Mouse (Mus musculus) embryonic facial prominence, embryonic 11.5 days (tissue): Measurements from ENCODE around the gene Zfp995. TPM values are rescaled to one million over a fixed set of nuclear protein-coding genes. Genes with fewer than 3 reads are reported as not detected.
"Not testable (repeated sequence)": the region's sequence is repeated elsewhere in the genome, so short reads cannot be mapped to it uniquely, and the experiment has no call there.

Source experiments
- ATAC-seq: fragments of 200-750 bp; cut with Nextera tagmentation; replicated peaks from 2 replicates; pipeline ENCODE4 v1.8.0; 2017; ENCODE audit warnings: low read depth; ENCODE audit not compliant: insufficient number of reproducible peaks, low FRiP score, low TSS enrichment
- DNase-seq: peaks from one replicate; pipeline ENCODE4 v3.0.0-alpha.2; 2015; ENCODE audit warnings: low spot score
- H3K27ac ChIP-seq: fragments of 300-500 bp; sonication (generic); replicated peaks from 2 replicates; pipeline ENCODE4 v1.5.1; 2014; ENCODE audit warnings: mild to moderate bottlenecking, low read depth, low read length, control low read depth
- H3K27me3 ChIP-seq: fragments of 300-500 bp; sonication (generic); 2 replicates; pipeline ENCODE4 v1.6.1; 2014; ENCODE audit warnings: mild to moderate bottlenecking, low read length, moderate library complexity, mixed read lengths; ENCODE audit not compliant: control insufficient read depth, insufficient read depth
- H3K36me3 ChIP-seq: fragments of 300-500 bp; sonication (generic); replicated peaks from 2 replicates; pipeline ENCODE4 v1.6.1; 2014; ENCODE audit warnings: low read depth, mild to moderate bottlenecking, low read length, moderate library complexity, mixed read lengths; ENCODE audit not compliant: control insufficient read depth, insufficient read depth
- H3K4me1 ChIP-seq: fragments of 300-500 bp; sonication (generic); 2 replicates; pipeline ENCODE4 v1.6.1; 2014; ENCODE audit warnings: low read length, mixed read lengths; ENCODE audit not compliant: control insufficient read depth, insufficient read depth
- H3K4me2 ChIP-seq: fragments of 300-500 bp; sonication (generic); 2 replicates; pipeline ENCODE4 v1.6.1; 2014; ENCODE audit warnings: low read depth, mild to moderate bottlenecking, control low read depth, low read length, moderate library complexity
- H3K4me3 ChIP-seq: fragments of 300-500 bp; sonication (generic); 2 replicates; pipeline ENCODE4 v1.5.1; 2014; ENCODE audit warnings: low read depth, low read length, control low read depth
- H3K9ac ChIP-seq: fragments of 300-500 bp; sonication (generic); replicated peaks from 2 replicates; pipeline ENCODE4 v1.6.1; 2014; ENCODE audit warnings: mild to moderate bottlenecking, control low read depth, low read length
- H3K9me3 ChIP-seq: fragments of 300-500 bp; sonication (generic); replicated peaks from 2 replicates; pipeline ENCODE4 v1.6.1; 2016; ENCODE audit warnings: mild to moderate bottlenecking, low read length, inconsistent platforms, mixed read lengths; ENCODE audit not compliant: control insufficient read depth
- WGBS: fragments of 180-500 bp; shearing (Covaris S2); extraction: QIAGEN DNeasy Blood & Tissue Kit; methylation state at CpG from one replicate; pipeline ENCODE4 v1.1.7; 2014; 5-methylcytosine and 5-hydroxymethylcytosine counted together
- polyA plus RNA-seq: library from polyadenylated mRNA; unstranded; fragments of >200 nt; fragmentation: Nextera tagmentation; extraction: Ambion mirVana; gene quantifications from 2 replicates; pipeline ENCODE4 v1.2.1, GENCODE M21; 2014

Gene Zfp995
- 8.3 and 10.8 TPM in 2 replicates for polyA plus RNA-seq

- not testable (repeated sequence) for H3K36me3 ChIP-seq, H3K9me3 ChIP-seq, H3K27ac ChIP-seq, H3K27me3 ChIP-seq, H3K4me1 ChIP-seq
- H3K9ac ChIP-seq = peak within 1 kb of the TSS; percentile 73
- ATAC-seq (peak; percentile 97), DNase-seq (peak; percentile 72)
- H3K4me3 ChIP-seq = peak within 1 kb of the TSS; percentile 64
- 0% methylated on average over 24 of the region's 24 CpGs for WGBS
- H3K4me2 ChIP-seq = peak within 1 kb of the TSS; percentile 51
Measured at GRCm38 (mm10) chr17:21909456-21910052, at the start of gene Zfp995. Gene Zfp995, minus strand, starts transcription at chr17:21909926.

GRCm38 (mm10) chr17:21909039-21909438 is 687 bp downstream of the Zfp995 start:
- peak; percentile 88 for ATAC-seq
- WGBS = 4% methylated on average over 3 of the region's 3 CpGs
- no peak overlapping the region for H3K27ac ChIP-seq

GRCm38 (mm10) chr17:21871256-21871655 is 38.5 kb downstream of the Zfp995 start:
- Histone ChIP-seq H3K4me3 (no peak overlapping the region), H3K9me3 (no peaks in the 10 kb centered on the region; the same call in 1 of the 2 replicates), H3K27me3 (no peaks in the 10 kb centered on the region), H3K4me2 (no peak overlapping the region), H3K4me1 (no peaks in the 10 kb centered on the region), H3K9ac (no peak overlapping the region), H3K27ac (no peak overlapping the region), H3K36me3 (no peaks in the 10 kb centered on the region)
- WGBS = 87% methylated on average over 1 of the region's 1 CpGs
- no peak for ATAC-seq
- DNase-seq = no peak

More at GRCm38 (mm10) chr17:21909039-21909438, 687 bp downstream of the Zfp995 start:
- H3K9me3 ChIP-seq = no peaks in the 10 kb centered on the region
- peak; percentile 10 for DNase-seq
- no peaks in the 10 kb centered on the region for H3K36me3 ChIP-seq
- no peaks in the 10 kb centered on the region for H3K4me1 ChIP-seq
- no peaks in the 10 kb centered on the region for H3K27me3 ChIP-seq
- peak overlapping the region; percentile 64 for H3K4me3 ChIP-seq
- peak overlapping the region; percentile 73 for H3K9ac ChIP-seq
- peak overlapping the region; percentile 51 for H3K4me2 ChIP-seq

GRCm38 (mm10) chr17:21846322-21846582 is 63.5 kb downstream of the Zfp995 start:
- H3K36me3 ChIP-seq, DNase-seq, H3K9me3 ChIP-seq, H3K27me3 ChIP-seq, H3K4me1 ChIP-seq, H3K4me3 ChIP-seq, ATAC-seq, H3K9ac ChIP-seq, H3K27ac ChIP-seq, H3K4me2 ChIP-seq: not testable (repeated sequence)
- 95% methylated on average over 6 of the region's 8 CpGs for WGBS

- Histone ChIP-seq H3K27me3 (no peaks in the 10 kb centered on the region), H3K4me2 (peak within 1 kb of the TSS; percentile 53), H3K9ac (peak within 1 kb of the TSS; percentile 80), H3K27ac (no peak within 1 kb of the TSS), H3K9me3 (no peaks in the 10 kb centered on the region), H3K4me1 (no peaks in the 10 kb centered on the region), H3K4me3 (peak within 1 kb of the TSS; percentile 65), H3K36me3 (no peaks in the 10 kb centered on the region)
- 3% methylated on average over 22 of the region's 22 CpGs for WGBS
- peak; percentile 100 for ATAC-seq
- peak; percentile 97 for DNase-seq
Measured at GRCm38 (mm10) chr17:21845545-21846321, 64.0 kb downstream of the Zfp995 start, which contains the start of gene Zfp820. Gene Zfp820, minus strand, starts transcription at chr17:21845772.

GRCm38 (mm10) chr17:21838510-21838909 is 71.2 kb downstream of the Zfp995 start:
- ATAC-seq (no peak), DNase-seq (no peak)
- H3K9me3 ChIP-seq = no peaks in the 10 kb centered on the region
- H3K4me1 ChIP-seq = no peaks in the 10 kb centered on the region
- 67% methylated on average over 2 of the region's 2 CpGs for WGBS
- no peak overlapping the region for H3K9ac ChIP-seq
- no peaks in the 10 kb centered on the region for H3K27me3 ChIP-seq
- H3K4me3 ChIP-seq = no peak overlapping the region
- H3K4me2 ChIP-seq = no peak overlapping the region
- no peaks in the 10 kb centered on the region for H3K36me3 ChIP-seq
- no peak overlapping the region for H3K27ac ChIP-seq

Other genes with a start within 250 kb of the Zfp995 start
- 9.4 and 11.0 TPM in 2 replicates for gene Gm10226, start 218.1 kb downstream of the Zfp995 start, polyA plus RNA-seq
- gene Zfp760, start 202.2 kb downstream of the Zfp995 start, polyA plus RNA-seq = 26.0 and 29.8 TPM in 2 replicates
- 6.1 and 6.7 TPM in 2 replicates for gene Zfp229, start 179.1 kb downstream of the Zfp995 start, polyA plus RNA-seq
- gene Zfp820, start 64.2 kb downstream of the Zfp995 start, polyA plus RNA-seq = 10.2 and 12.0 TPM in 2 replicates
- gene Zfp942, start 52.5 kb upstream of the Zfp995 start, polyA plus RNA-seq = 29.4 and 30.9 TPM in 2 replicates
- gene Zfp943, start 52.6 kb upstream of the Zfp995 start, polyA plus RNA-seq = 23.2 and 24.1 TPM in 2 replicates